Mouse (Mus musculus): ENCODE measurements around the gene Clrn1. TPM values are rescaled to one million over a fixed set of nuclear protein-coding genes. Genes with fewer than 3 reads are reported as not detected.

Clrn1 gene
- polyA plus RNA-seq, 2 experiments from 2014 or later = not detected

- no peak for ATAC-seq
Observed at GRCm38 (mm10) chr3:58829926-58830325, 55.2 kb downstream of the Clrn1 start.

GRCm38 (mm10) chr3:58828366-58829153 is 56.6 kb downstream of the Clrn1 start:
- ATAC-seq = no peak

GRCm38 (mm10) chr3:58826266-58826665 is 58.9 kb downstream of the Clrn1 start:
- no peak for ATAC-seq

- no peak for ATAC-seq
Observed at GRCm38 (mm10) chr3:58822211-58822610, 62.9 kb downstream of the Clrn1 start, which contains the start of gene Mindy4b-ps. Mindy4b-ps (minus strand) TSS chr3:58822311.

GRCm38 (mm10) chr3:58817337-58817736 is 67.8 kb downstream of the Clrn1 start:
- ATAC-seq = no peak

- no peak for ATAC-seq
Observed at GRCm38 (mm10) chr3:58814191-58814590, 70.9 kb downstream of the Clrn1 start.

- ATAC-seq = no peak
Observed at GRCm38 (mm10) chr3:58810353-58810752, 74.8 kb downstream of the Clrn1 start.

- no peak for ATAC-seq
Observed at GRCm38 (mm10) chr3:58809111-58809915, 75.8 kb downstream of the Clrn1 start.

GRCm38 (mm10) chr3:58808636-58809035 is 76.5 kb downstream of the Clrn1 start:
- no peak for ATAC-seq

GRCm38 (mm10) chr3:58804745-58805144 is 80.4 kb downstream of the Clrn1 start:
- no peak for ATAC-seq

GRCm38 (mm10) chr3:58798676-58799075 is 86.5 kb downstream of the Clrn1 start:
- no peak for ATAC-seq

GRCm38 (mm10) chr3:58798245-58798644 is 86.9 kb downstream of the Clrn1 start:
- no peak for ATAC-seq

Other genes with a start within 250 kb of the Clrn1 start
- gene Erich6, start 248.1 kb downstream of the Clrn1 start, polyA plus RNA-seq (2017; shearing (Covaris generic)) = not detected
- gene Siah2, start 192.9 kb downstream of the Clrn1 start, polyA plus RNA-seq (2017; shearing (Covaris generic)) = 1 to 10 TPM in 1 of 2 experiments, under 1 TPM in 1; 0.99 to 1.6 TPM
- gene Mindy4b-ps, start 63.0 kb downstream of the Clrn1 start, polyA plus RNA-seq (2017; shearing (Covaris generic)) = not detected
- under 1 TPM; 0.11 to 0.53 TPM for gene Med12l, start 120.5 kb upstream of the Clrn1 start, polyA plus RNA-seq (2017; shearing (Covaris generic))
- 10 to 100 TPM; 58.4 to 74.6 TPM for gene Gpr171, start 216.5 kb upstream of the Clrn1 start, polyA plus RNA-seq (2017; shearing (Covaris generic))